Mouse (Mus musculus) left cerebral cortex, adult 11 months (tissue): ENCODE measurements around the gene Gm21885.

Source experiments
- DNase-seq: peaks from one replicate; pipeline ENCODE4 v3.0.0; 2022; ENCODE audit warnings: low spot score

Gm21885 gene

DNA sequence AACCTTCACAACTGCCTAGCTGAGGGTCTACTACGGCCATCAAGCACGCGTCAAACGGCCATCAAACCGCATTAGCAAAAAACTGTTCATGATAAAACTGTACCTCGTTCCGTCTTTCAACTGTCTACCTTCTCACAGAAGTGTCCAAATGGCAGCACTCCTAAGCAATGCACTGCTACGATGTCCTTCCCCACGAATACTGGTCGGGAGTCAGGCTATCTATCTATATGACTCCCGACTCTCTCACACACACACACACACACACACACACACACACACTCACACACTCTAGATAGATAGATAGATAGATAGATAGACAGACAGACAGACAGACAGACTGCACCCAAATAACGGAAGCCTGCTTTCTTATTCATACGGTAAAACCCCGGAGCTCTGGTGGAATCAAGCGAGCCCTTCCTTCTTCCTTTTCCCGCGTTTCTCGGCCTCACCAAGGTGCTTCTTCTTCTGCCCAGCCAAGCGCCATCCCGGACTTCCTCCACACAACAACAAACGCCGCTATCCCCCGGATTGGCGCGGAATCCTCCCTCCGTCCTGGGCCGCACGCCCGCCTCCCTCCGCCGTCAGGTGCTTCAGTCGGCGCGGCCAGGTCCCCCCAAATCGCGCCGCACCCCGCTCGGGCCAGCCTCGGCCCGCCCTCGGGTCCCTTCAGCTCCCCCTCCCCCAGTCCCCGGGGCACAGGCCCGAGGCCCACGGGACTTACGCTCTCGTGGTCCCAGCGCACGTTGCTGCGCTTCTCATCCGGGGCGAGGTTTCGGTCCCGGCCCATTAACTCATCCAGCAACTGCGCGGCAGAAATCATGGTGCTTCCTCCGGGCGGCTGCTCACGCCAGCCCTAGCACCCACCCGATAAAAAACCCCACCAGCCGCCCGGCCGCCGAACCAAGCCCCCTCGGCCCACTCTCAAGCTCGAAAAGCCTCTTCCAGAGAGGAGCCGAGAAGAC lies 39.6 kb downstream of the Gm21885 start:
- no peak for DNase-seq

DNA sequence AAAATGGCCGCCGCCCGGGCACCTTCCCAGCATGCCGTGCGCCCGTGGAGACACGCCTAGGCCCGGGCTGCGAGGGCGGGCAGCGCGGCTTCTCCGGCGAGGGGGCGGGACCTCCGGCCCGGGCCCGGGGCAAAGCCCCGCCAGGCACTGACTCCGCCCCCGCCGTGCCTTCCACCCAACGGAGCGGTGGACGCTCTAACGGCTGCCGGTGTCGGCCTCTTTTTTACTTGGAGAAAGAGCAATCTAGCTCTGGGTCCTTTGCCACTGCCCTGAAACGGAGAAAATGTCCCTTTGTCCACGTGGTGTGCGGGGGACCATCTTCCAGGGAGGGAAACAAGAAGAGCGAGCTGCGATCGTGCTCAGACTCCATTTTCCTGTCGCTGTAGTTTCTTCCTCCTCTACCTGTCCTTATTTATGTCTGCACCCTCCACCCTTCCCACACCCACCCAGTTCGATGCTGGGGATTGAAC lies 40.3 kb downstream of the Gm21885 start, which contains the start of gene Luc7l3:
Luc7l3 (minus strand) TSS at position 58 of the 470 bp plus-strand sequence.
- DNase-seq: peak; percentile 86

DNA sequence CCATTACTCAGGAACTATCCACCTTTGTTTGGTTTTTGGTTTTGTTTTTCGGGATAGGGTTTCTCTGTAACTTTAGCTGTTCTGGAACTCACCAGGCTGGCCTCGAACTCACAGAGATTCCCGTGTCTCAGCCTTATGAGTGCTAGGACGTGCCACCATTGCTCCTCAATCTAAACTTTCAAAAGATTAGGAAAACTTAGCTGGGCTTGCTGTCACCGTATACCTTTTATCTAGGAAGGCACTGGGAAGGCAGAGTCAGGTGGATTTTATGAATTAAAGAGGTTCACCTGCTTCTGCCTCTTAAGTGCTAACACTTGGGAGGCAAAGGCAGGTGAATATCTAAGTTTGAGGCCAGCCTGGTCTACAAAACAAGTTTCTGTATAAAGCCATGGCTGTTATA lies 41.0 kb downstream of the Gm21885 start:
- no peak for DNase-seq

DNA sequence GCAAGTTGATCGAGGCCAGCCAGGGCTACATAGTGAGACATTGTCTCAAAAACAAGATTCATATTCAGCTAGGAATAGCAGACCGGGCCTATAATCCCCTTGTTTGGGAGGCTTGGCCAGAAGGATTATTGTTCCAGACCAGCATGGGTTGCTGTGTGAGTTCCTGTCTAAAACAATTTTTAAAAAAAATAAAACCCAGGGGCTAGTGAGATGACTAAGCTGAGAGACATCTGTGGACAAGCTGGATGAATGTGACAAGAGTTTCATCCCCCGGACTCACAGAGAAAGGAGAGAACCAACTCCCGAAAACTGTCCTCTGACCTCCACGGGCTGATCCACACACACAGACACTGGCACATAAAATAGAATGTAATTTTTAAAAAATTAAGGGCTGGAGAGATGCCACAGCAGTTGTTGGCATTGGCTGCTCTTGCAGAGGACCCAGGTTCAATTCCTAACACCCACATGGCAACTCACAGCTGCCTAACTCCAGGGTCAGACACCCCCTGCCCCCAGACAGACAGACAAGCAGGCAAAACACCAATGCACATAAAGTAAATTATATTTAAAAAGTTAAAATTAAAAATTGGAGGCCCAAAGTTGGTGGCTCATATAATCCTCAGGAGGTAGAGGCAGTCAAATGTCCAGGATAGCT lies 41.7 kb downstream of the Gm21885 start:
- DNase-seq: no peak

DNA sequence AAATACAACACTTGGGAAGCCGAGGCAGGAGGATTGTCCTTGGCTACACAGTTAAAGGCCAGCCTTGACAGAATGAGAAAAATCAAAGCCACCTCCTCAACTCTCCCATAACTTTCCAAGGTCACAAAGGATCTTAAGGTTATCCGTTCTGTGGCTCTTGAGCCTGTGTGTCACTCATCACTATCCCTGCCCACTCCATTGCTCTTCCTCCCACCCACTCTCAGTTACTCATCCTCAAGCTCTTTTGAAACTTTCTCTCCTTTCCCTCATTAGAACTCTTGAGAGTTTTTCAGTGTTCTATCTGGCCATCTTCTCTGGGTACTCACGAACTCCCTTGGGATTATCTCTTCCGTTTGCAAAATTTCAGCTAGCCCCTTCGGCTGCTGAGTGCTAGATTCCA lies 42.9 kb downstream of the Gm21885 start:
- DNase-seq: no peak

DNA sequence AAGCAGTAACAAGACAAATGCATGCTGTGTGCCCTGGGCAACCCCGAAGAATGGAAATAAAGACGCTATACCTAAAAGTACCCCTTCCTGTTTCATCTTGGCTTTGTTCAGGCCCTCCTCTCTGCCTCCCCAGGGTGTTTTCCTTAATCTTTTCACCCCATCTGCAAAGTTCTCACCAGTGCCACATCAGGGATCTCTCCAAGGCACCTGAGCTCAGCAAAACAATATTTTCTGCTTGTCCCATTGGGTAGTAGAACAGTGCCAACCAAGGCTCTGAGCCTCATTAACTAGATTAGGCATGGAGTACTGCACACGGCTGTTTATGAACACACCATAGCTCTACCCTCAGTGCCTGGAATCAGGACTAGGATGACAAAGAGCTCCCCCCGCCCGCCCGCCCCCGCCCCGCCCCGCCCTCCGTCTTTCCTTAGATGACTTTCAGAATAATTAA lies 45.3 kb downstream of the Gm21885 start:
- DNase-seq: peak; percentile 31

DNA sequence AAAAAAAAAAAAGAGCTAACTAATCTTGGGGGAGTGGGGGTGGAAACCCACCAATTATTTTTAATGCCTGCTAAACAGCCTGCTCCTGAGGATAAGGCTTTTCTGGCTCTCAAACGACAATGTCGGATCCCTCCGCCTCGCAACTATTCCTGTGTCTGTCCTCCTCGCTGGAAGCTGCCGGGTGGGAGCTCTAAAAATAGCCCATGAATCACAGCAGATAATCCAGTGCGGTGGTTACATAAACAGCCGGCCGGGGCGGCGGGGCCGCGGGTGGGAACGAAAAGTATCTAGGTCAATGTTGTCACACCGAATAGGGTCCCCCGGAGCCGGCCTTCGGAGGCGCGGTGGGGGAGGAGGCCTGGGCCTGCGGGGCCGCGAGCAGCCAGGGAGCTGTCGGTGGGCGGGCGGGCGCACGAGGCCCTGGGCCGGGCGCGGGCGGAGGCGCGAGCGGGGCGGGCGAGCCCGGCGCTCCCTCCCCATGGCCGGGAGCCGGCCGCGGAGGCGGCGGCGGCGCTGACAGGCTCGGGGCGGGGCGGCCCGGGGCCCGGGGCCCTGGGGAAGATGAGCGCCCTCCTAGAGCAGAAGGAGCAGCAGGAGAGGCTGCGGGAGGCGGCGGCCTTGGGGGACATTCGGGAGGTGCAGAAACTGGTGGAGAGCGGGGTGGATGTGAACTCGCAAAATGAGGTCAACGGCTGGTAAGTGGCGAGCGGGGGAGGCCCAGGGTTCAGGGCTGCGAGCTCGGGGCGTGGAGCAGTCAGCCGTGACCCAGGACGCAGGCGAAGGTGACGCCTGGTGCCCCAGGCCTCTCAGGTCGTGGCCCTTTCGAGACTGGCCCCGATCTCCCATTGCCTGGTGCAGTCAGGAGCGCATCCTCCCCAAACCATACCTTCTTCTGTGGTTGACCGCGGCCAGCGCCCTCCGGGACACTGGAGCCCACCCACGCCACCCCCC lies 46.3 kb downstream of the Gm21885 start, which contains the start of gene Ankrd40:
Ankrd40 (plus strand) TSS at position 309 of the 951 bp plus-strand sequence.
- DNase-seq: peak; percentile 96

DNA sequence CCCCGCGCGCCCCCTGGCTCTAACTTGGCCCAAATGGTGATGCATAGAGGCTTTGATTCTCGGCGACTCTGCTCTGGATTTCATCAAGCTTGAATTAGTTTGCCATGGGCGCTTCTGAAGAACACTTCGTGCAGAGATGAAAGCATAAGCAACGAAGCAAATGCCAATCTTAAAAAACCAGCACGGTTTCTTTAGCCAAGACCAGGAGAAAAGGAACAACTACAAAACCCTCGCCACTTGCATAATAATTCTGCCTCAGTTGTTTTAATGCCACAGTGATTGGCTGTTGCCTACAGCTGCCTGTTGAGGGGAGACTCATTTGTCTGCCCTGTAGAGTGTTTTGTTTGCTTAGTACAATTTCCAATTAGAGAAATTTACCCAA lies 47.0 kb downstream of the Gm21885 start:
- DNase-seq: peak; percentile 40

DNA sequence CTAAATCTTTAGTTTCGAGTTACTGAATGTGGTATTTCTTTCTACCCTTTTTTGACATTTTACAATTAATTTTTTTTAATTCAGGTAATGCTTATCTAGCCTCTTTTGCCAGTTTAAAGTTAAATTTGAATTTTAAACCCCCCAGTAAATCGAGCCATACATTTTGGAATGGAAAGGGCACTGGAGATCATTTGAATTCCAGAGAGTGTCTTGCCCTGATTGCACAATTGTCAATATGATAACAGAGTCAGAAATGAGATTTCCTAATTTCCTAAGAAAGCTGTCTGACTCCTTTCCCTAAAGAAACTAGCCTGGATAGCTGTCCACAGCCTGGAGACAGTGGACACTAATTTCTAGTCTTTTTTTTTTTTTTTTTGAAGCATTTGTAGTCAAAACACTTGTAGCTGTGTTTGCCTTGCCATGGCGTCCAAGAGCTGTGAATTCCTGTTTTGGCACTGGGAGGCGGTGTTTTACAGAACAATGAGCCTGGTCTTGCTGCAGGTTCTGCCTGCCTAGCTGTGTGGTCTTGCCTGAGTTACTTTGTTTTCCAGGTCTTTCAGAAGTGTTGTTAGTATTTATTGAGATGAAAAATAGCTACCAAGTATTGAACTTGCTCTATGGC lies 47.7 kb downstream of the Gm21885 start:
- DNase-seq: peak; percentile 65

DNA sequence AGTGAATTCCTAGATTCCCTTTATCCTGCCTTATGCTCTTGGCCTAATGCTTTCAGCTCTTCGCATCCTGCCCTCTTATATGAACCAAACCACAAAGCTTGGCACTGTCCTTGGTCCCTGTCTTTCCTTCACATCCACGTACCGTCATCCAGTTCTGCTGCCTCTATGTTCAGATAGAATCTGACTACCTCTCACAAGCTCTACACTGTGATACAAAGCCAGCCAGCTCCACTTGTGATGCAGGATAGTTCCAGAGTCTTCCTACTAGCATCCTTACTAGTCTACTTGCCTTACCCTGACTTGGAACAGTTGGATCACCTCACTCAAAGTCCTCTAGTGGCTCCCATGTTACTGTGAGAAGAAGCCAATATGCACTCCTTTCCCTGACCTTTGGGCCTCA lies 48.5 kb downstream of the Gm21885 start:
- DNase-seq: no peak

DNA sequence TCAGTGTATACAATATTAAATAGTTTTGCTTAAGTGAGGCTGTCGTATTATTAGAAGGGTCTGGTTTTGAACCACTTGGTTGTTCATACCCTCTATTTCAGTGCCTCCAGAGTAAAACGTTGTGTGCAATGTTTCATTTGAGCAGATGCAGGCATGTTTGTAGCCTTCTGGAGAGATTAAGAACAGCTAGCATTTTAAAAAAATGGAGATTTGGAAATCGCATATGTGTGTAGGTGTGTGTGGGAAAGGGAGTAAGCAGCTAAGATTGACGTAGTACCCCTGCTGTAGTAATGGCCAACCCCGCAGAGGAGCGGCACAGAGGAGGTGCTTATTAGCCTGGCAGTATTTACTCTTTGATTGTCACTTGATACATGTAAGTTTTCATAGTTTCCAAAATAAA lies 51.1 kb downstream of the Gm21885 start:
- no peak for DNase-seq

DNA sequence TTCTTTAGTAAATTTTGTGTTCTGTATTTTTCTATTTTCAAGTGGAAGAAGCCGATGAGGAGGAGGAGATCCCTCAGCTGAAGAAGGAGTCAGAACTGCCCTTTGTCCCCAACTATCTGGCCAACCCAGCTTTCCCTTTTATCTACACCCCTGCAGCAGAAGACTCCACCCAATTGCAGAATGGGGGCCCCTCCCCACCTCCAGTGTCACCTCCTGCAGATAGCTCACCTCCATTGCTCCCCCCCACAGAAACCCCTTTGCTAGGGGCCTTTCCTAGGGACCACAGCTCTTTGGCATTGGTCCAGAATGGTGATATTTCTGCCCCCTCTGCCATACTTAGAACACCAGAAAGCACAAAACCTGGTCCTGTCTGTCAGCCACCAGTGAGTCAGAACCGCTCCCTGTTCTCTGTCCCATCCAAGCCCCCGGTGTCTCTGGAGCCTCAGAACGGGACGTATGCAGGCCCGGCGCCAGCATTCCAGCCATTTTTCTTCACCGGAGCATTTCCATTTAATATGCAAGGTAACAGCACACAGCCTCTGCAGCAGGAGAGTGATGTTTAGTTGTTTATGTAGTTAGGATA lies 52.8 kb downstream of the Gm21885 start:
- no peak for DNase-seq
